Mouse (Mus musculus): ENCODE results near the gene Cep112.

DNA sequence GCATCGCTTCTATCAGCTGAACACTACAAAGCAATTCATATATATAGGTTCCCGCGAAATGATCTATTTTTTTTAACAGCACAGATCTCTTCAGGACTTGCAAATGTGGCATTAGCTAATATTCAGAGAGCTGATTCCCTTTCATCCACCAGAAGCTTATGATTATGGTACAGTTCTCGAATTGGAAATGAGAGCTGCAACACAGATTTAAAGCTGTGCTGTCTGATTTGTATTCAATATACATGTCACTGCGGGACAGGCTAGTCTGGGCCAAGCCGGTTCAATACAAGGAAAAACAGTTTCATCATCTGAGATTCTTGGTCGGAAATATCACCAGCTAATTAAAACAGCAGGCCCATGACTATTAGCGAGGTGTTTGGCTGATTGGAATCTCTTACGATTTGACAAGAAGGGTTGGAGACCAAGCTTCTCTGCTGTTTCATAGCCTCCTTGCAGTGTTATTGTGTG lies 196.5 kb downstream of the Cep112 start:
- TF ChIP-seq CTCF (IDR thresholded peaks at IDR 0.05; ENCODE audit: control insufficient read depth, insufficient read depth, insufficient read length), result no peak
- TF ChIP-seq MAX (IDR thresholded peaks at IDR 0.05), result no peak
- TF ChIP-seq USF1 (IDR thresholded peaks at IDR 0.05; ENCODE audit: low read depth), result no peak
- TF ChIP-seq MYOG (IDR thresholded peaks at IDR 0.05; ENCODE audit: control insufficient read depth, extremely low read depth, insufficient read length), result no peak
